Mouse (Mus musculus) liver, adult 2 months (tissue): ENCODE results near the gene Mthfd1l.

Experiments
- CTCF ChIP-seq: fragments of 200-500 bp; IDR thresholded peaks from 2 replicates; pipeline ENCODE4 v1.5.1; 2011; ENCODE audit warnings: low read depth, low read length, control low read depth
- POLR2A ChIP-seq: fragments of 200-500 bp; IDR thresholded peaks from 2 replicates; pipeline ENCODE4 v1.6.1; 2011; ENCODE audit warnings: low read length, control low read depth; ENCODE audit not compliant: insufficient read depth; ENCODE audit errors: extremely low read depth

- no peak for TF ChIP-seq POLR2A
- TF ChIP-seq CTCF, result no peak
Observed at GRCm38 (mm10) chr10:4182406-4182805, 209.5 kb downstream of the Mthfd1l start.
